Comparison of ENCODE assay signal across 8 mouse cellular contexts in genomic region chr4:152274681-152275131, GRCm38 (mm10). TPM values are rescaled to one million over a fixed set of nuclear protein-coding genes. Genes with fewer than 3 reads are reported as not detected.
DNase-seq lines count a peak whose midpoint lies in the region; ATAC-seq and TF ChIP-seq lines count a peak whose summit lies in the region.

No protein-coding gene starts in this region.

- TF ChIP-seq POLR2A in thymus, adult 2 months (IDR thresholded peaks at IDR 0.05; ENCODE audit: control insufficient read depth, extremely low read depth, insufficient read depth, low read length, poor library complexity): no peak

- peak overlapping the region; percentile 55 for H3K9ac ChIP-seq in forebrain, postnatal 0 days
- H3K9ac ChIP-seq in hindbrain, postnatal 0 days (replicated peaks; ENCODE audit: low read length): peak overlapping the region; percentile 79

- no peak for TF ChIP-seq CTCF in thymus, adult 2 months (IDR thresholded peaks at IDR 0.05; ENCODE audit: borderline replicate concordance, control insufficient read depth, extremely low read depth, insufficient read depth, low read length, poor library complexity)
- TF ChIP-seq CTCF in forebrain, postnatal 0 days (IDR thresholded peaks at IDR 0.05; ENCODE audit: low read depth): no peak
- TF ChIP-seq CTCF in hindbrain, postnatal 0 days (IDR thresholded peaks at IDR 0.05; ENCODE audit: low read depth): no peak

- H3K27me3 ChIP-seq in thymus, adult 2 months (ENCODE audit: control insufficient read depth, insufficient read depth, low read length): peaks cover 2% of the 10 kb centered on the region; the same call in 1 of the 2 replicates
- peaks cover 5% of the 10 kb centered on the region; the same call in 1 of the 2 replicates for H3K27me3 ChIP-seq in forebrain, postnatal 0 days (ENCODE audit: insufficient read depth, low read length)
- H3K27me3 ChIP-seq in hindbrain, postnatal 0 days (ENCODE audit: insufficient read depth, low read length): no peaks in the 10 kb centered on the region; the same call in 1 of the 2 replicates

- peak overlapping the region; percentile 94 for H3K4me2 ChIP-seq in forebrain, postnatal 0 days (ENCODE audit: low read depth)
- H3K4me2 ChIP-seq in hindbrain, postnatal 0 days (ENCODE audit: low read depth, low read length): peak overlapping the region; percentile 86

- H3K27ac ChIP-seq in thymus, adult 2 months (ENCODE audit: control insufficient read depth, insufficient read depth, low read length): no peak overlapping the region
- H3K27ac ChIP-seq in forebrain, postnatal 0 days (ENCODE audit: low read depth, low read length): no peak overlapping the region
- H3K27ac ChIP-seq in hindbrain, postnatal 0 days: peak overlapping the region; percentile 75; the same call in 1 of the 2 replicates

- ATAC-seq in forebrain, postnatal 0 days: peak; percentile 32; the same call in 1 of the 2 replicates
- 0 out of 2 replicates have a peak, but pooled peaks have one; percentile 18 for ATAC-seq in hindbrain, postnatal 0 days
- ATAC-seq in inflammation-experienced regulatory T-cells, adult 6 months: no peak

- peaks cover 9% of the 10 kb centered on the region; the same call in 1 of the 2 replicates for H3K4me1 ChIP-seq in thymus, adult 2 months (replicated peaks; ENCODE audit: control insufficient read depth, insufficient read depth, low read length)
- no peaks in the 10 kb centered on the region for H3K4me1 ChIP-seq in forebrain, postnatal 0 days (ENCODE audit: insufficient read depth)
- H3K4me1 ChIP-seq in hindbrain, postnatal 0 days (ENCODE audit: insufficient read depth, low read length): peaks cover 10% of the 10 kb centered on the region; the same call in 1 of the 2 replicates

- no peak for DNase-seq in thymus, adult 2 months
- DNase-seq in thymus, postnatal 10 days (ENCODE audit: low spot score in 2 of 2): no peak
- DNase-seq in forebrain, postnatal 0 days: peak; percentile 55
- DNase-seq in hindbrain, postnatal 0 days (ENCODE audit: low spot score): peak; percentile 66
- peak; percentile 60 for DNase-seq in lung, postnatal 36 days
- DNase-seq in adrenal gland, adult 2 months: no peak
- DNase-seq in spleen, postnatal 4 days (ENCODE audit: low spot score in 2 of 2): no peak

- H3K9me3 ChIP-seq in forebrain, postnatal 0 days (ENCODE audit: low read length): no peaks in the 10 kb centered on the region
- H3K9me3 ChIP-seq in hindbrain, postnatal 0 days (ENCODE audit: low read length): no peaks in the 10 kb centered on the region

- no peaks in the 10 kb centered on the region for H3K36me3 ChIP-seq in thymus, adult 2 months (ENCODE audit: control insufficient read depth, insufficient read depth, low read length)
- H3K36me3 ChIP-seq in forebrain, postnatal 0 days (ENCODE audit: insufficient read depth): peaks cover 2% of the 10 kb centered on the region; the same call in 1 of the 2 replicates
- no peaks in the 10 kb centered on the region for H3K36me3 ChIP-seq in hindbrain, postnatal 0 days (ENCODE audit: insufficient read depth, low read length)

- WGBS in thymus, adult 2 months: 6% methylated on average over 20 of the region's 20 CpGs
- 5% methylated on average over 20 of the region's 20 CpGs for WGBS in forebrain, postnatal 0 days
- WGBS in hindbrain, postnatal 0 days: 4% methylated on average over 20 of the region's 20 CpGs

- H3K4me3 ChIP-seq in thymus, adult 2 months (ENCODE audit: control insufficient read depth, insufficient read depth, low read length): peak overlapping the region; percentile 9; the same call in 1 of the 2 replicates
- peak overlapping the region; percentile 51 for H3K4me3 ChIP-seq in forebrain, postnatal 0 days (ENCODE audit: low read depth, low read length)
- peak overlapping the region; percentile 61 for H3K4me3 ChIP-seq in hindbrain, postnatal 0 days (ENCODE audit: low read length)

RNA-seq across cellular contexts. Expression of gene Gpr153, which starts 0.7 kb away (rescaled TPM):
- polyA plus RNA-seq in thymus, adult 2 months (2012; rRNA removed): 5.3 and 5.5 TPM in 2 replicates
- 53.3 and 71.4 TPM in 2 replicates for total RNA-seq in forebrain, postnatal 0 days (2014; rRNA removed)
- polyA plus RNA-seq in forebrain, postnatal 0 days (2015; fragmentation: Nextera tagmentation; extraction: Ambion mirVana): 8.2 and 11.4 TPM in 2 replicates
- 167 and 170 TPM in 2 replicates for total RNA-seq in hindbrain, postnatal 0 days (2014; rRNA removed)
- polyA plus RNA-seq in hindbrain, postnatal 0 days (2015; fragmentation: Nextera tagmentation; extraction: Ambion mirVana): 17.1 and 19.0 TPM in 2 replicates
- under 1 TPM in 1 of 3 experiments, not detected in 2; 0.15 TPM for polyA plus RNA-seq in inflammation-experienced regulatory T-cells, adult 6 months (2017; shearing (Covaris generic))
- 1 to 10 TPM; 3.5 to 8.3 TPM for total RNA-seq in adrenal gland, adult 2 months (2021)
- polyA plus RNA-seq in adrenal gland, adult 2 months (2012; rRNA removed): 16.6 and 22.4 TPM in 2 replicates

RNA-seq across cellular contexts. Expression of gene Hes3, which starts 16.8 kb away (rescaled TPM):
- polyA plus RNA-seq in thymus, adult 2 months (2012; rRNA removed): 0.19 and 0.28 TPM in 2 replicates
- 0.57 TPM in 1 of 2 replicates, not detected in the other for total RNA-seq in forebrain, postnatal 0 days (2014; rRNA removed)
- 0.13 TPM in 1 of 2 replicates, not detected in the other for polyA plus RNA-seq in forebrain, postnatal 0 days (2015; fragmentation: Nextera tagmentation; extraction: Ambion mirVana)
- total RNA-seq in hindbrain, postnatal 0 days (2014; rRNA removed): 0.26 and 0.40 TPM in 2 replicates
- polyA plus RNA-seq in hindbrain, postnatal 0 days (2015; fragmentation: Nextera tagmentation; extraction: Ambion mirVana): 0.15 and 0.19 TPM in 2 replicates
- not detected for polyA plus RNA-seq in inflammation-experienced regulatory T-cells, adult 6 months (2017; shearing (Covaris generic))
- total RNA-seq in adrenal gland, adult 2 months (2021): not detected
- 0.30 TPM in 1 of 2 replicates, not detected in the other for polyA plus RNA-seq in adrenal gland, adult 2 months (2012; rRNA removed)

RNA-seq across cellular contexts. Expression of gene Icmt, which starts 22.3 kb away (rescaled TPM):
- 42.6 and 48.1 TPM in 2 replicates for polyA plus RNA-seq in thymus, adult 2 months (2012; rRNA removed)
- 24.4 and 28.5 TPM in 2 replicates for total RNA-seq in forebrain, postnatal 0 days (2014; rRNA removed)
- 9.8 and 12.7 TPM in 2 replicates for polyA plus RNA-seq in forebrain, postnatal 0 days (2015; fragmentation: Nextera tagmentation; extraction: Ambion mirVana)
- 35.3 and 42.6 TPM in 2 replicates for total RNA-seq in hindbrain, postnatal 0 days (2014; rRNA removed)
- 15.9 and 16.4 TPM in 2 replicates for polyA plus RNA-seq in hindbrain, postnatal 0 days (2015; fragmentation: Nextera tagmentation; extraction: Ambion mirVana)
- 1 to 10 TPM; 5.1 to 8.8 (median 7.1) TPM for polyA plus RNA-seq in inflammation-experienced regulatory T-cells, adult 6 months (2017; shearing (Covaris generic))
- total RNA-seq in adrenal gland, adult 2 months (2021): 10 to 100 TPM; 34.6 to 49.1 TPM
- 39.5 and 48.3 TPM in 2 replicates for polyA plus RNA-seq in adrenal gland, adult 2 months (2012; rRNA removed)

RNA-seq across cellular contexts. Expression of gene Rnf207, which starts 44.1 kb away (rescaled TPM):
- polyA plus RNA-seq in thymus, adult 2 months (2012; rRNA removed): 0.57 and 10.2 TPM in 2 replicates
- total RNA-seq in forebrain, postnatal 0 days (2014; rRNA removed): 2.6 and 4.4 TPM in 2 replicates
- polyA plus RNA-seq in forebrain, postnatal 0 days (2015; fragmentation: Nextera tagmentation; extraction: Ambion mirVana): 2.7 and 4.2 TPM in 2 replicates
- total RNA-seq in hindbrain, postnatal 0 days (2014; rRNA removed): 5.7 and 7.7 TPM in 2 replicates
- 6.6 and 6.9 TPM in 2 replicates for polyA plus RNA-seq in hindbrain, postnatal 0 days (2015; fragmentation: Nextera tagmentation; extraction: Ambion mirVana)
- not detected for polyA plus RNA-seq in inflammation-experienced regulatory T-cells, adult 6 months (2017; shearing (Covaris generic))
- 1 to 10 TPM in 1 of 2 experiments, under 1 TPM in 1; 0.84 to 1.1 TPM for total RNA-seq in adrenal gland, adult 2 months (2021)
- 0.26 and 0.67 TPM in 2 replicates for polyA plus RNA-seq in adrenal gland, adult 2 months (2012; rRNA removed)

RNA-seq across cellular contexts. Expression of gene Rpl22, which starts 50.8 kb away (rescaled TPM):
- polyA plus RNA-seq in thymus, adult 2 months (2012; rRNA removed): 43.8 and 60.3 TPM in 2 replicates
- 313 and 387 TPM in 2 replicates for total RNA-seq in forebrain, postnatal 0 days (2014; rRNA removed)
- 176 and 212 TPM in 2 replicates for polyA plus RNA-seq in forebrain, postnatal 0 days (2015; fragmentation: Nextera tagmentation; extraction: Ambion mirVana)
- 164 and 185 TPM in 2 replicates for total RNA-seq in hindbrain, postnatal 0 days (2014; rRNA removed)
- 156 and 176 TPM in 2 replicates for polyA plus RNA-seq in hindbrain, postnatal 0 days (2015; fragmentation: Nextera tagmentation; extraction: Ambion mirVana)
- 1,000 to 10,000 TPM in 1 of 3 experiments, 100 to 1,000 TPM in 2; 752 to 1,062 (median 960) TPM for polyA plus RNA-seq in inflammation-experienced regulatory T-cells, adult 6 months (2017; shearing (Covaris generic))
- total RNA-seq in adrenal gland, adult 2 months (2021): 100 to 1,000 TPM; 401 to 498 TPM
- 12.3 and 12.5 TPM in 2 replicates for polyA plus RNA-seq in adrenal gland, adult 2 months (2012; rRNA removed)

Comparison
In these comparisons a context has a peak if more than half of its experiments do, and no peak if none do; other contexts are left out.
1. DNase-seq: peak in forebrain, postnatal 0 days (single experiment), hindbrain, postnatal 0 days (single experiment) and lung, postnatal 36 days (single experiment); none in thymus, adult 2 months (single experiment), thymus, postnatal 10 days (0 of 2), adrenal gland, adult 2 months (single experiment) and spleen, postnatal 4 days (0 of 2).
2. H3K4me3 ChIP-seq: peak in every context shown above with its lines; median percentile 61 in hindbrain, postnatal 0 days; 51 in forebrain, postnatal 0 days; 9 in thymus, adult 2 months.